Mouse (Mus musculus): ENCODE measurements around the gene Rapgef5.

GRCm38 (mm10) chr12:117760846-117761245 lies 244.6 kb downstream of the Rapgef5 start:
- TF ChIP-seq CTCF (IDR thresholded peaks at IDR 0.05; ENCODE audit: control insufficient read depth, insufficient read depth, insufficient read length): no peak
- TF ChIP-seq CEBPB (IDR thresholded peaks at IDR 0.05; ENCODE audit: low read depth): no peak
- TF ChIP-seq MAX (IDR thresholded peaks at IDR 0.05): no peak
- no peak for TF ChIP-seq USF1 (IDR thresholded peaks at IDR 0.05; ENCODE audit: low read depth)
- no peak for TF ChIP-seq MYOG (IDR thresholded peaks at IDR 0.05; ENCODE audit: control insufficient read depth, extremely low read depth, insufficient read length)
- no peak for TF ChIP-seq MYOD1 (IDR thresholded peaks at IDR 0.05; ENCODE audit: control insufficient read depth, insufficient read length, low read depth)
